Mouse (Mus musculus): ENCODE results near the gene Ccdc61.

The Ccdc61 gene

GRCm38 (mm10) chr7:18858310-18858916, 51.8 kb downstream of the Ccdc61 start:
- 63% methylated on average over 5 of the region's 5 CpGs for WGBS

DNA sequence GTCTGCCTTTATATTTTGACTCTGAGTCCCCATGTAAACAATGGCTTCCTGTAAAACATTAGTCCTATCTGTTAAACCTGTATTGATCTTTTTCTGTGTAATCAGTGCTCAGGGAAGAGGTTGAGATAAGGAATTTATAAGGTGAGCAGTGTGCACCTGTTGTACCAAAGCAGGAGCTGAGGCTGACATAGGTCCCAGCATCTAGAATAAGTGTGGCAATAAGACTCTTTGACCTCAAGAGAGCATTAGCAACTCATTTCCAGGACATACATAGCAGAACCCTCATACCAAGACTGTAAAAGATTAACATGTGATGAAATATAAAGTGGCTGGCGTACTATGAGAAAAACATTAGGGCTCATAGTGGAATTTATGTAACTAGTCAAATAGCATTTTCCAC, 61.8 kb downstream of the Ccdc61 start:
- 91% methylated on average over 1 of the region's 1 CpGs for WGBS

DNA sequence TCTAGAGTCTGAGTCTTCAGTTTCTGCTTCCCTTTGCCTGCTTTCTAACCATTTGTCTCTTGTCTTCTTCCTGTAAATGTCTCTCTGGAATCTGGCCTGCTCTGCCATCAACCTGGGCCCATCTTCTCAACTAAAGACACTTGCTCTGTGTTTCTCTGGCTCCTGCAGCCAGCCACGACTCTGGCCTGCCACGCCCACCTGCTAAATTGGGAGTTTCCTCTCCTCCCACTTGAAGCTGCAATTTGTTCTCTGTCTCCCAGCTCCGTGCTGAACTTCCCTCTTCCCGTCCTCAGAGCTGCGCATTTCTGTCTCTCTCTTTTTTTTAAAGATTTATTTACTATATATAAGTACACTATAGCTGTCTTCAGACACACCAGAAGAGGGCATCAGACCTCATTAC, 65.4 kb downstream of the Ccdc61 start:
- WGBS = 39% methylated on average over 5 of the region's 5 CpGs

DNA sequence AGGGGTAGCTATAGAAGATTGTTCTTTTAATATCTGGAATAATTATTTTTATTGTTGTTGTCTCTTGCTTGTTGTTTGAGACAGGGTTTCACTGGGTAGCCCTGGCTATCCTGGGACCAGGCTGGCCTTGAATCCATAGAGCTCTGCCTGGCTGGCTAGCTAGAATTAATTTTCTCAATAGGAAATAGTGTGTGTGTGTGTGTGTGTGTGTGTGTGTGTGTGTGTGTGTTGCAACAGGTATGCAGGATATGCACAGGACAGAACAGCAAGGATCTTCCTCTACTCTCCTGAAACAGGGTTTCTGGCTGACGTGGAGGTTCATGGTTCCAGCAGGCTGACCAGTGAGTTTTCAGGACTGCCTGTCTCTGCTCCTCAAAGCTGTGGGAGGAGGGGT, 69.0 kb downstream of the Ccdc61 start:
- WGBS = 45% methylated on average over 1 of the region's 1 CpGs
